Mouse (Mus musculus): ENCODE results near the gene Rtl1.

Rtl1 gene

GRCm38 (mm10) chr12:109600230-109600629 lies at the start of gene Rtl1:
TSS of gene Rtl1 (minus strand) at chr12:109600330.
- 80% methylated on average over 7 of the region's 7 CpGs for WGBS

- WGBS: 50% methylated on average over 3 of the region's 3 CpGs
Observed at GRCm38 (mm10) chr12:109640560-109641167, 40.5 kb upstream of the Rtl1 start.

GRCm38 (mm10) chr12:109632035-109632434 lies 31.9 kb upstream of the Rtl1 start:
- 30% methylated on average over 3 of the region's 3 CpGs for WGBS

- WGBS: 48% methylated on average over 1 of the region's 1 CpGs
Observed at GRCm38 (mm10) chr12:109628887-109629286, 28.8 kb upstream of the Rtl1 start.

- WGBS: 71% methylated on average over 5 of the region's 5 CpGs
Observed at GRCm38 (mm10) chr12:109626910-109627309, 26.8 kb upstream of the Rtl1 start.

- 61% methylated on average over 3 of the region's 3 CpGs for whole genome bisulfite sequencing
Observed at GRCm38 (mm10) chr12:109620196-109620595, 20.1 kb upstream of the Rtl1 start.

- 73% methylated on average over 14 of the region's 14 CpGs for WGBS
Observed at GRCm38 (mm10) chr12:109617993-109618392, 17.9 kb upstream of the Rtl1 start.

GRCm38 (mm10) chr12:109617126-109617525 lies 17.0 kb upstream of the Rtl1 start:
- WGBS: 13% methylated on average over 15 of the region's 15 CpGs

- 53% methylated on average over 8 of the region's 8 CpGs for WGBS
Observed at GRCm38 (mm10) chr12:109615371-109615770, 15.2 kb upstream of the Rtl1 start.

GRCm38 (mm10) chr12:109614416-109614815 lies 14.3 kb upstream of the Rtl1 start:
- 32% methylated on average over 10 of the region's 10 CpGs for WGBS

GRCm38 (mm10) chr12:109612392-109613385 lies 12.6 kb upstream of the Rtl1 start:
- WGBS: 31% methylated on average over 33 of the region's 34 CpGs

- WGBS: 46% methylated on average over 13 of the region's 13 CpGs
Observed at GRCm38 (mm10) chr12:109608576-109609440, 8.7 kb upstream of the Rtl1 start.

GRCm38 (mm10) chr12:109607953-109608352 lies 7.8 kb upstream of the Rtl1 start:
- WGBS: 27% methylated on average over 9 of the region's 9 CpGs

- WGBS: 59% methylated on average over 9 of the region's 9 CpGs
Observed at GRCm38 (mm10) chr12:109607191-109607590, 7.1 kb upstream of the Rtl1 start.

- WGBS: 54% methylated on average over 16 of the region's 16 CpGs
Observed at GRCm38 (mm10) chr12:109604982-109605721, 5.0 kb upstream of the Rtl1 start.

GRCm38 (mm10) chr12:109598551-109599250 lies 1.4 kb downstream of the Rtl1 start:
- WGBS: 49% methylated on average over 12 of the region's 12 CpGs

- 33% methylated on average over 3 of the region's 3 CpGs for WGBS
Observed at GRCm38 (mm10) chr12:109596726-109597125, 3.4 kb downstream of the Rtl1 start.

- WGBS: 15% methylated on average over 8 of the region's 8 CpGs
Observed at GRCm38 (mm10) chr12:109596232-109596631, 3.9 kb downstream of the Rtl1 start.

- WGBS: 42% methylated on average over 6 of the region's 6 CpGs
Observed at GRCm38 (mm10) chr12:109595753-109596152, 4.4 kb downstream of the Rtl1 start.

GRCm38 (mm10) chr12:109594961-109595360 lies 5.2 kb downstream of the Rtl1 start:
- WGBS: 81% methylated on average over 7 of the region's 7 CpGs

Measured in cerebral cortex, adult 2 months (tissue).